Mouse (Mus musculus): Measurements from ENCODE around the gene Slit3. TPM values are rescaled to one million over a fixed set of nuclear protein-coding genes. Genes with fewer than 3 reads are reported as not detected.

Gene Slit3
- total RNA-seq, 2 experiments from 2014 or later = 12.5 to 17.9 TPM

- DNase-seq = no peak
These were observed 77.6 kb downstream of the Slit3 start for GRCm38 (mm10) chr11:35198537-35199088.

- DNase-seq = no peak
These were observed 81.3 kb downstream of the Slit3 start for GRCm38 (mm10) chr11:35202332-35202731.

GRCm38 (mm10) chr11:35203673-35204072, 82.6 kb downstream of the Slit3 start:
- no peak for DNase-seq

- no peak for DNase-seq
These were observed 83.1 kb downstream of the Slit3 start for GRCm38 (mm10) chr11:35204084-35204483.

- DNase-seq = no peak
These were observed 90.0 kb downstream of the Slit3 start for GRCm38 (mm10) chr11:35210728-35211682.

GRCm38 (mm10) chr11:35224025-35224424, 103.0 kb downstream of the Slit3 start:
- DNase-seq = no peak

- DNase-seq = peak; percentile 19
These were observed 110.5 kb downstream of the Slit3 start for GRCm38 (mm10) chr11:35231361-35232090.

GRCm38 (mm10) chr11:35232321-35232720, 111.3 kb downstream of the Slit3 start:
- DNase-seq = no peak

GRCm38 (mm10) chr11:35241379-35241778, 120.4 kb downstream of the Slit3 start:
- DNase-seq = no peak

- DNase-seq = no peak
These were observed 122.6 kb downstream of the Slit3 start for GRCm38 (mm10) chr11:35243597-35243996.

GRCm38 (mm10) chr11:35244526-35244925, 123.5 kb downstream of the Slit3 start:
- no peak for DNase-seq

GRCm38 (mm10) chr11:35246623-35247022, 125.6 kb downstream of the Slit3 start:
- no peak for DNase-seq

GRCm38 (mm10) chr11:35248088-35248487, 127.1 kb downstream of the Slit3 start:
- no peak for DNase-seq

- no peak for DNase-seq
These were observed 129.9 kb downstream of the Slit3 start for GRCm38 (mm10) chr11:35250871-35251418.

- DNase-seq = peak; percentile 36
These were observed 130.9 kb downstream of the Slit3 start for GRCm38 (mm10) chr11:35251910-35252309.

- no peak for DNase-seq
These were observed 136.3 kb downstream of the Slit3 start for GRCm38 (mm10) chr11:35257351-35257750.

GRCm38 (mm10) chr11:35261562-35262087, 140.6 kb downstream of the Slit3 start:
- DNase-seq = no peak

GRCm38 (mm10) chr11:35262289-35262941, 141.4 kb downstream of the Slit3 start:
- DNase-seq = no peak

GRCm38 (mm10) chr11:35264749-35265148, 143.7 kb downstream of the Slit3 start:
- no peak for DNase-seq

GRCm38 (mm10) chr11:35270396-35270795, 149.4 kb downstream of the Slit3 start:
- no peak for DNase-seq

- DNase-seq = no peak
These were observed 152.4 kb downstream of the Slit3 start for GRCm38 (mm10) chr11:35273416-35273815.

- DNase-seq = no peak
These were observed 153.0 kb downstream of the Slit3 start for GRCm38 (mm10) chr11:35274036-35274435.
